Mouse (Mus musculus) forebrain, embryonic 15.5 days (tissue): ENCODE results near the gene Hps1. TPM values are rescaled to one million over a fixed set of nuclear protein-coding genes. Genes with fewer than 3 reads are reported as not detected.

Experiments used
- polyA plus RNA-seq: library from polyadenylated mRNA; unstranded; fragments of >200 nt; fragmentation: Nextera tagmentation; extraction: Ambion mirVana; gene quantifications from 2 replicates; pipeline ENCODE4 v1.2.1, GENCODE M21; 2015

Gene Hps1
- polyA plus RNA-seq, 1 experiment from 2014 or later: 13.8 TPM

Other genes with a start within 250 kb of the Hps1 start
- 0.11 and 0.18 TPM in 2 replicates for gene Loxl4, start 167.2 kb downstream of the Hps1 start, polyA plus RNA-seq
- gene Pyroxd2, start 27.2 kb downstream of the Hps1 start, polyA plus RNA-seq: 1.9 and 2.0 TPM in 2 replicates